Mouse (Mus musculus): ENCODE data around the gene Stam.
"Not testable (repeated sequence)": the region's sequence is repeated elsewhere in the genome, so short reads cannot be mapped to it uniquely, and the experiment has no call there.

Stam gene

DNA sequence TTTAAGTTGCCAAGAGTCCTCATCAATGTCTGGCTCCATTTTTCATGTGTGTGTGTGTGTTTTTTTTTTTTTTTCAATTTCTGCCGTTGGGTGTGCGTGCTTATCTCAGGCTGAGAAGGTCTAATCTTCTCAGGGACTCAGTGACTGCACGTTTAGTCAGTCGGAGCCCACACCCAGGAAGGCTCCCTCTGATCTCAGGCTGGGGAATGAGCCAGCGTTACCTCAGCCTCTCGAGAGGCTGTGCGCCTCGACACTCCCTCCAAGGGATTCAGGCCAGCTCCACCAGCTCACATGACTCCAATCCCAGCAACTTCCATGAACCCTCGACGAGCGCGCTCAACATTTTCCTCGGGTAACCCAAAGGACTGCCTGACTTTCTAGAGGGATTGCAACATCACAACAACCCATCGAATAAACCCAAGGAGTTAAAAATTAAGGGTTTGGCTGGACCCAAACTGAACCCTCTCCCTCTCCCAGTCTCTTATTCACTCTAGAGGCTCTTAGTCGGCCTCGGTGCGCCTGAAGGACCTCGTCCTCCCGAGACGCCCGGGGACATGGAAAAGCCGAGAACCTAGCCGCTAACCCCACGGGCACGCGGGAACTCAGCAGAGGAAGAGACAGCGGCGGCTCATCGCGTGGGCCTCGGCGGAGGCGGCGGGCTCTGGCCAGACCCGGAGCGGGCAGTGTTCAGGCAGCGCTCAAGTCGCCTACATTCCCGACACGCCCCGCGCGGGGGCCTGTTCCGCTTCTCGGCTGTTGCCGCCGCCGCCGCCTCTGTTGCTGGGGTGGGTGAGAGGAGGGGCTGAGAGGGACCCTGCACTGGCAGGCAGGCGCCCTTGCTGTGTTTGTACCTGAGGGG is at the start of gene Stam:
Stam (plus strand) TSS at position 737 of the 859 bp plus-strand sequence.
- DNase-seq (ENCODE audit: extremely low read depth, low read depth, low spot score) = peak; percentile 26

GRCm38 (mm10) chr2:14041249-14041648 is 32.6 kb upstream of the Stam start:
- DNase-seq (ENCODE audit: extremely low read depth, low read depth, low spot score) = no peak

DNA sequence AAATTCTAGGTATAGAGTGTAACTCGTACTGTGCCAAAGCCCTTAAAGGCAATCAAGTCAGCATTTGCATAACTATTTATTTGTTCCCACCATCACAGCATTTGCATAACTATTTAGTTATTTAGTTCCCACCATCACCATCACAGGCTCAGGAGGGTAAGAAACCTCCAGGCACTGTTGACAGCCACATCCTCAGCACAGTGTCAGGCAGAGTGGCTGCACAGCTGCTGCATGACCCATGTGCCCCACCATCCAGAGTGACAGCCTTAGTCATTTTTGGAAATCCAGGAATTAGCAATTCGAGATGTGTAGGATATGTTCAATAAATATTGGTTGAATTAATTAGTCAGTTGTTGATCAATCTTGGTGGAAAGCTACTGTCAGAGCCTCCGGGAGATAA is 30.9 kb upstream of the Stam start:
- DNase-seq (ENCODE audit: extremely low read depth, low read depth, low spot score) = no peak

GRCm38 (mm10) chr2:14043577-14044170 is 30.2 kb upstream of the Stam start:
- no peak for DNase-seq (ENCODE audit: extremely low read depth, low read depth, low spot score)

GRCm38 (mm10) chr2:14048381-14048780 is 25.5 kb upstream of the Stam start:
- DNase-seq (ENCODE audit: extremely low read depth, low read depth, low spot score) = no peak

DNA sequence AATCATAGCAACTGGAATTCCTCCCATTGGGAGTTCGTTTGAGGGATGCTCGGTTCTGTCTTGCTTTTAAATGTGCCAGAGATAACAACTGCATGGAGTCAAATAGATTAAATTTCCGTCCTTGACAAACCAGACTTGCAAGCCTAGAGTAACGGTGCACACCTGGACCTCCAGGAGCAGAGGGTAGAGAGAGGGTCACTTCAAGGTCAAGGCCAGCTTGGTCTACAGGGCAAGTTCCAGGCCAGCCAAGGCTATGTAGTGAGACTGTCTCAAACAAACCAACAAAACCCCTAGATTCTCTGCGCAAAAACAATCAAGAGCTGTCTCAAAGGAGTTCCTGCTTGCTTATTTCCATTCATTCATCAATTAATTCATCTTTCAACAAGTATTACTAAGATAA is 25.1 kb upstream of the Stam start:
- DNase-seq (ENCODE audit: extremely low read depth, low read depth, low spot score) = no peak

GRCm38 (mm10) chr2:14053618-14054017 is 20.3 kb upstream of the Stam start:
- no peak for DNase-seq (ENCODE audit: extremely low read depth, low read depth, low spot score)

- no peak for DNase-seq (ENCODE audit: extremely low read depth, low read depth, low spot score)
Measured at GRCm38 (mm10) chr2:14054163-14054562, 19.7 kb upstream of the Stam start.

- no peak for DNase-seq (ENCODE audit: extremely low read depth, low read depth, low spot score)
Measured at GRCm38 (mm10) chr2:14054716-14055115, 19.2 kb upstream of the Stam start.

GRCm38 (mm10) chr2:14055168-14055565 is 18.7 kb upstream of the Stam start:
- no peak for DNase-seq (ENCODE audit: extremely low read depth, low read depth, low spot score)

DNA sequence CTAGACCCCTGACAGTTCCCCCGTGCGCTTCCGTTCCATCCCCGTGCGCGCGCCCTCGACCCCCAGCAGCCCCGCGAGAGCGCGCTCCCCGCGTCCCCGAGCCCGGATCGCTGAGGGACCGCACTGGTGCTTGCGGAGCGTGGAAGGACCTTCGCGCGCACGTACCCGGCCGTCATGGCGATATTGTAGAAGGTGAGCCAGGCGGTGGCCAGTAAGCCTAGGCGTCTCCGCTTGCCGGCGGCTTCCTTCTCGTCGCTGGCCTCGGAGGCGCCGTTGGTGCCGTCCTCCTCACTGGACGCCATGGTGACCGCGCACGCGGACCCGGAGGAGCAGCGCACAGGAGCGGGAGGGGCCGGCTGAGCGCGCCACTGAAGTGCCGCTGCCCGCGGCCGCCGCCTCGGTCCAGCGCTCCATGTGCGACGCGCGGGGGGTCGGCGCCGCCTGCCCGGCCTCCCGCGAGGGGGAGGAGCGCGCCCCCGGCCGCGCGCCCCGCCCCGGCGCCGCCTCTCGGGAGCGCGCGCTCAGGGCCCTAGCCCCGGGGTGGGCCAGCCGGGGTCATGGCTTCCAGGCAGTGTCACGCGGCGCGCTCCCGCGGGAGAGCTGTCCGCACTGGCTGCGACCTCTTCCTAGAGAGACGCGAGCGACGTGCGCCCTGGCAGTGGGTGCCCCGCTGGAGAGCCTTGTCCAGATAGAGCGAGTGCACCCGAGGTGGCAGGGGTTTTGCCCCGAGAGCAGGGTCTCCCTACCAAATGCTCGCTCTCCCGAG is 18.1 kb upstream of the Stam start, which contains the start of gene Hacd1:
Hacd1 (minus strand) TSS at position 570 of the 766 bp plus-strand sequence.
- DNase-seq (ENCODE audit: extremely low read depth, low read depth, low spot score) = no peak

GRCm38 (mm10) chr2:14065704-14066650 is 7.9 kb upstream of the Stam start:
- no peak for DNase-seq (ENCODE audit: extremely low read depth, low read depth, low spot score)

DNA sequence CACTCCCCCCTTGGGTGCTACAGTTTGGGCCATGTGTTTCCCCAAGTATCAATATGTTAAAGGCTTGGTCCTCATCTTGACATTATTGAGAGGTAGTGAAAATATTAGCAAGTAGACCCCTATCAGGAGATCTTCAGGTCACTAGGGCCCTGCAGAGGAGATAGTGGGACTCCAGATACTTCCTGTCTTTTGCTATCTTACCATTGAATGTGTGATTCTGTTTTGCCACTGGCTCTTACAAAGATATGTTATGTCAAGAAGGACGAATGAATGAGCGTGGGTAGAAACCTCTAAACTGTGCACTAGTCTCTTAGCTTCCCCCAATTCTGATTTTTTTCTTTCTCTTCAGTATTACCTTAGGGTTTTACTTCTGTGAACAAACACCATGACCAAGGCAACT is 4.9 kb upstream of the Stam start:
- DNase-seq (ENCODE audit: extremely low read depth, low read depth, low spot score) = no peak

- DNase-seq (ENCODE audit: extremely low read depth, low read depth, low spot score) = no peak
Measured at GRCm38 (mm10) chr2:14070466-14070865, 3.4 kb upstream of the Stam start.

- DNase-seq (ENCODE audit: extremely low read depth, low read depth, low spot score) = no peak
Measured at GRCm38 (mm10) chr2:14073008-14073361, 913 bp upstream of the Stam start.

GRCm38 (mm10) chr2:14074221-14074901 is 463 bp downstream of the Stam start:
- no peak for DNase-seq (ENCODE audit: extremely low read depth, low read depth, low spot score)

- not testable (repeated sequence) for DNase-seq (ENCODE audit: extremely low read depth, low read depth, low spot score)
Measured at GRCm38 (mm10) chr2:14078527-14078926, 4.6 kb downstream of the Stam start.

- no peak for DNase-seq (ENCODE audit: extremely low read depth, low read depth, low spot score)
Measured at GRCm38 (mm10) chr2:14100533-14100932, 26.6 kb downstream of the Stam start.

- DNase-seq (ENCODE audit: extremely low read depth, low read depth, low spot score) = no peak
Measured at GRCm38 (mm10) chr2:14102603-14103002, 28.7 kb downstream of the Stam start.

GRCm38 (mm10) chr2:14103924-14104323 is 30.0 kb downstream of the Stam start:
- no peak for DNase-seq (ENCODE audit: extremely low read depth, low read depth, low spot score)
